Mouse (Mus musculus) ES-E14 (cell line): ENCODE results near the gene Msi1. TPM values are rescaled to one million over a fixed set of nuclear protein-coding genes. Genes with fewer than 3 reads are reported as not detected.
"Not testable (repeated sequence)": the region's sequence is repeated elsewhere in the genome, so short reads cannot be mapped to it uniquely, and the experiment has no call there.

Experiments used
- DNase-seq: peaks from one replicate; pipeline ENCODE4 v3.0.0-alpha.2; 2013; ENCODE audit warnings: low read depth, low spot score
- H3K27ac ChIP-seq: 2 replicates; pipeline ENCODE4 v1.5.1; 2012; ENCODE audit warnings: low read depth, mild to moderate bottlenecking, low read length, moderate library complexity, mixed read lengths; ENCODE audit not compliant: poor library complexity, insufficient read depth, severe bottlenecking
- H3K36me3 ChIP-seq: 2 replicates; pipeline ENCODE4 v1.6.1; 2012; ENCODE audit warnings: mild to moderate bottlenecking, low read length, moderate library complexity, mixed read lengths; ENCODE audit not compliant: control insufficient read depth, poor library complexity, insufficient read depth, severe bottlenecking
- H3K4me1 ChIP-seq, 2 experiments: fragments of 150-350 bp in 1 of 2; sonication (generic) in 1 of 2; 2 replicates each; pipeline ENCODE4 v1.6.1; 2012; ENCODE audit warnings: low read length in 2 of 2, mild to moderate bottlenecking in 1 of 2, mixed read lengths in 1 of 2; ENCODE audit not compliant: control insufficient read depth in 2 of 2, insufficient read depth in 2 of 2, poor library complexity in 1 of 2
- H3K4me3 ChIP-seq, 2 experiments: fragments of 150-350 bp in 1 of 2; sonication (generic) in 1 of 2; 2 replicates each; pipeline ENCODE4 v1.5.1; 2012; ENCODE audit warnings: low read length in 2 of 2, low read depth in 1 of 2, mild to moderate bottlenecking in 1 of 2, mixed read lengths in 1 of 2; ENCODE audit not compliant: insufficient read depth in 1 of 2, poor library complexity in 1 of 2, severe bottlenecking in 1 of 2
- H3K9ac ChIP-seq: 2 replicates; pipeline ENCODE4 v1.6.1; 2012; ENCODE audit warnings: low read depth, mild to moderate bottlenecking, low read length, mixed read lengths; ENCODE audit not compliant: poor library complexity, insufficient read depth, severe bottlenecking
- H3K9me3 ChIP-seq: fragments of 150-350 bp; sonication (generic); 2 replicates; pipeline ENCODE4 v1.6.1; 2012; ENCODE audit warnings: low read depth, mild to moderate bottlenecking, low read length; ENCODE audit not compliant: control insufficient read depth, insufficient read depth
- CHD2 ChIP-seq: IDR thresholded peaks from 2 replicates; pipeline ENCODE4 v1.6.1; 2014; ENCODE audit warnings: mild to moderate bottlenecking, low read depth, low read length, inconsistent platforms
- HCFC1 ChIP-seq: IDR thresholded peaks from 2 replicates; pipeline ENCODE4 v1.6.1; 2012; ENCODE audit warnings: low read length, inconsistent platforms, borderline replicate concordance; ENCODE audit not compliant: insufficient read depth
- MAFK ChIP-seq: IDR thresholded peaks from 2 replicates; pipeline ENCODE4 v1.6.1; 2014; ENCODE audit warnings: mild to moderate bottlenecking, low read depth, low read length, inconsistent platforms; ENCODE audit not compliant: insufficient read depth
- ZC3H11A ChIP-seq: IDR thresholded peaks from 2 replicates; pipeline ENCODE4 v1.6.1; 2012; ENCODE audit warnings: low read depth, mild to moderate bottlenecking, inconsistent platforms, low read length, borderline replicate concordance
- ZNF384 ChIP-seq: IDR thresholded peaks from 2 replicates; pipeline ENCODE4 v1.6.1; 2012; ENCODE audit warnings: low read depth, low read length, inconsistent platforms
- in situ Hi-C, 2 experiments: fragments of 600-800 bp; cut with MboI; formaldehyde crosslinking; loops; one replicate each; pipeline ENCODE4 v1.15.1; 2025; ENCODE audit warnings: low sequenced_read_pairs in 2 of 2, inconsistent platforms in 1 of 2; ENCODE audit not compliant: unreplicated experiment in 2 of 2
- total RNA-seq: library from RNA; depleted of rRNA; stranded (reverse); fragments of 300-350 nt; gene quantifications from 2 replicates; pipeline ENCODE4 v1.2.3, GENCODE M21; 2012

The Msi1 gene
- total RNA-seq, 1 experiment: 5.6 TPM

- no peak overlapping the region for H3K9ac ChIP-seq
- no peak for TF ChIP-seq ZC3H11A
- no peak for TF ChIP-seq MAFK
- no peak for TF ChIP-seq CHD2
- TF ChIP-seq HCFC1: no peak
- TF ChIP-seq ZNF384: no peak
- no peaks in the 10 kb centered on the region for H3K9me3 ChIP-seq
- no peak overlapping the region for H3K27ac ChIP-seq
- DNase-seq: no peak
- in situ Hi-C loops: no loop called here
- peaks cover 7 to 29% of the 10 kb centered on the region in 2 experiments for H3K4me1 ChIP-seq
- no peak overlapping the region for H3K4me3 ChIP-seq
- H3K36me3 ChIP-seq: peaks cover 5% of the 10 kb centered on the region; the same call in 1 of the 2 replicates
Measured at GRCm38 (mm10) chr5:115437945-115438315, 8.5 kb downstream of the Msi1 start.

- peaks cover 7 to 29% of the 10 kb centered on the region in 2 experiments for H3K4me1 ChIP-seq
- peaks cover 5% of the 10 kb centered on the region; the same call in 1 of the 2 replicates for H3K36me3 ChIP-seq
- H3K9me3 ChIP-seq: no peaks in the 10 kb centered on the region
- H3K4me3 ChIP-seq: no peak overlapping the region
- no peak overlapping the region for H3K27ac ChIP-seq
- no peak for DNase-seq
- in situ Hi-C loops: no loop called here
- H3K9ac ChIP-seq: no peak overlapping the region
- TF ChIP-seq ZNF384 (no peak), ZC3H11A (no peak), HCFC1 (no peak), CHD2 (no peak), MAFK (no peak)
Measured at GRCm38 (mm10) chr5:115438667-115439066, 9.3 kb downstream of the Msi1 start.

GRCm38 (mm10) chr5:115441205-115441849 is 11.9 kb downstream of the Msi1 start:
- H3K9ac ChIP-seq: no peak overlapping the region
- no peaks in the 10 kb centered on the region for H3K9me3 ChIP-seq
- TF ChIP-seq ZC3H11A: peak; percentile 75
- TF ChIP-seq CHD2: no peak
- H3K4me3 ChIP-seq: no peak overlapping the region
- in situ Hi-C loops: loop anchor here (5.0 to 10.0 kb wide), 2 partner anchors 64 to 87 kb away; no protein-coding TSS in a partner anchor
- peaks cover 10% of the 10 kb centered on the region; the same call in 1 of the 2 replicates for H3K36me3 ChIP-seq
- H3K4me1 ChIP-seq: peaks cover 8 to 27% of the 10 kb centered on the region in 2 experiments
- no peak overlapping the region for H3K27ac ChIP-seq
- no peak for DNase-seq

- Histone ChIP-seq H3K4me1 (peaks cover 7 to 19% of the 10 kb centered on the region in 2 experiments), H3K36me3 (peaks cover 13% of the 10 kb centered on the region; the same call in 1 of the 2 replicates)
- not testable (repeated sequence) for H3K27ac ChIP-seq, H3K4me3 ChIP-seq, DNase-seq, H3K9me3 ChIP-seq, H3K9ac ChIP-seq
- peak; percentile 60; the same call in 1 of the 2 replicates for TF ChIP-seq ZC3H11A
- in situ Hi-C loops: loop anchor here (5.0 to 10.0 kb wide), 2 partner anchors 65 to 88 kb away; no protein-coding TSS in a partner anchor
Measured at GRCm38 (mm10) chr5:115442663-115443062, 13.3 kb downstream of the Msi1 start.

- Histone ChIP-seq H3K4me1 (peaks cover 5 to 12% of the 10 kb centered on the region in 2 experiments; a peak in 2 of 4 replicates), H3K27ac (peak overlapping the region; percentile 6; the same call in 1 of the 2 replicates), H3K9me3 (no peaks in the 10 kb centered on the region), H3K4me3 (no peak overlapping the region), H3K36me3 (peaks cover 14% of the 10 kb centered on the region; the same call in 1 of the 2 replicates), H3K9ac (no peak overlapping the region)
- DNase-seq: peak; percentile 75
- in situ Hi-C loops: loop anchor here (5.0 to 10.0 kb wide), 2 partner anchors 67 to 89 kb away; no protein-coding TSS in a partner anchor
- TF ChIP-seq ZNF384: no peak
- TF ChIP-seq HCFC1: no peak
- no peak for TF ChIP-seq ZC3H11A
- TF ChIP-seq MAFK: no peak
- no peak for TF ChIP-seq CHD2
Measured at GRCm38 (mm10) chr5:115444130-115444529, 14.7 kb downstream of the Msi1 start.
